Mouse (Mus musculus) skeletal muscle tissue, adult 2 months (tissue): ENCODE data around the gene F10.
A peak's percentile ranks its signal among the peaks of the same experiment; 100 is the strongest.
"Not testable (repeated sequence)": the region's sequence is repeated elsewhere in the genome, so short reads cannot be mapped to it uniquely, and the experiment has no call there.

Source experiments
- DNase-seq: peaks from one replicate; pipeline ENCODE4 v3.0.0-alpha.2; 2012; ENCODE audit warnings: low read depth, low spot score

F10 gene

GRCm38 (mm10) chr8:13060441-13061150 is 23.5 kb downstream of the F10 start, which contains the start of gene Proz:
Gene Proz, plus strand, starts transcription at chr8:13060914.
- DNase-seq = no peak

GRCm38 (mm10) chr8:13063112-13063511 is 26.0 kb downstream of the F10 start:
- no peak for DNase-seq

- no peak for DNase-seq
These were observed 36.1 kb downstream of the F10 start for GRCm38 (mm10) chr8:13073255-13073654.

- DNase-seq = no peak
These were observed 37.9 kb downstream of the F10 start for GRCm38 (mm10) chr8:13075044-13075443.

GRCm38 (mm10) chr8:13075579-13075978 is 38.5 kb downstream of the F10 start:
- DNase-seq = not testable (repeated sequence)

- DNase-seq = no peak
These were observed 40.4 kb downstream of the F10 start for GRCm38 (mm10) chr8:13077542-13077941.

GRCm38 (mm10) chr8:13104691-13105086 is 67.6 kb downstream of the F10 start:
- DNase-seq = peak; percentile 82

- peak; percentile 97 for DNase-seq
These were observed 68.2 kb downstream of the F10 start, which contains the start of the genes Pcid2 and Cul4a for GRCm38 (mm10) chr8:13105087-13105881. Gene Pcid2, minus strand, starts transcription at chr8:13105459. Gene Cul4a, plus strand, starts transcription at chr8:13105621.

GRCm38 (mm10) chr8:13105908-13106551 is 68.9 kb downstream of the F10 start:
- DNase-seq = peak; percentile 30
